Mouse (Mus musculus) kidney, postnatal 0 days (tissue): ENCODE data around the gene Gmpr2. TPM values are rescaled to one million over a fixed set of nuclear protein-coding genes. Genes with fewer than 3 reads are reported as not detected.

Source experiments
- ATAC-seq: fragments of 200-750 bp; cut with Nextera tagmentation; replicated peaks from 2 replicates; pipeline ENCODE4 v1.8.0; 2017; ENCODE audit warnings: low read depth, moderate number of reproducible peaks, moderate TSS enrichment, moderate library complexity; ENCODE audit not compliant: low FRiP score
- DNase-seq: peaks from one replicate; pipeline ENCODE4 v3.0.0-alpha.2; 2016; ENCODE audit warnings: low spot score
- H3K27ac ChIP-seq: fragments of 300-500 bp; sonication (generic); 2 replicates; pipeline ENCODE4 v1.5.1; 2014; ENCODE audit warnings: mild to moderate bottlenecking
- H3K27me3 ChIP-seq: fragments of 300-500 bp; sonication (generic); 2 replicates; pipeline ENCODE4 v1.6.1; 2014; ENCODE audit warnings: low read length, mixed read lengths; ENCODE audit not compliant: insufficient read depth
- H3K36me3 ChIP-seq: fragments of 300-500 bp; sonication (generic); 2 replicates; pipeline ENCODE4 v1.6.1; 2014; ENCODE audit warnings: low read length, mixed read lengths; ENCODE audit not compliant: insufficient read depth
- H3K4me1 ChIP-seq: fragments of 300-500 bp; sonication (generic); replicated peaks from 2 replicates; pipeline ENCODE4 v1.6.1; 2014; ENCODE audit warnings: antibody characterized with exemption, low read length, mixed read lengths; ENCODE audit not compliant: insufficient read depth
- H3K4me2 ChIP-seq: fragments of 300-500 bp; sonication (generic); 2 replicates; pipeline ENCODE4 v1.6.1; 2014; ENCODE audit warnings: mild to moderate bottlenecking, low read length, moderate library complexity, mixed read lengths
- H3K4me3 ChIP-seq: fragments of 300-500 bp; sonication (generic); replicated peaks from 2 replicates; pipeline ENCODE4 v1.5.1; 2014; ENCODE audit warnings: low read depth, low read length
- H3K9ac ChIP-seq: fragments of 300-500 bp; sonication (generic); 2 replicates; pipeline ENCODE4 v1.6.1; 2014; ENCODE audit warnings: low read depth, low read length
- H3K9me3 ChIP-seq: fragments of 300-500 bp; sonication (generic); replicated peaks from 2 replicates; pipeline ENCODE4 v1.6.1; 2016; ENCODE audit warnings: low read length, inconsistent platforms, mixed read lengths
- CTCF ChIP-seq: IDR thresholded peaks from 2 replicates; pipeline ENCODE4 v1.5.1; 2016; ENCODE audit warnings: antibody characterized with exemption, low read depth, mild to moderate bottlenecking, moderate library complexity
- WGBS: fragments of 180-500 bp; shearing (Covaris S2); extraction: QIAGEN DNeasy Blood & Tissue Kit; methylation state at CpG from one replicate; pipeline ENCODE4 v1.1.7; 2014; 5-methylcytosine and 5-hydroxymethylcytosine counted together
- polyA plus RNA-seq: library from polyadenylated mRNA; unstranded; fragments of >200 nt; fragmentation: Nextera tagmentation; extraction: Ambion mirVana; gene quantifications from 2 replicates; pipeline ENCODE4 v1.2.1, GENCODE M21; 2015

The Gmpr2 gene
- polyA plus RNA-seq, 1 experiment from 2014 or later, result 48.2 TPM

GRCm38 (mm10) chr14:55671486-55671832 lies 282 bp upstream of the Gmpr2 start:
- Histone ChIP-seq H3K4me2 (peak overlapping the region; percentile 76), H3K27me3 (no peaks in the 10 kb centered on the region), H3K27ac (peak overlapping the region; percentile 82), H3K9ac (peak overlapping the region; percentile 81), H3K36me3 (peaks cover 13% of the 10 kb centered on the region), H3K9me3 (no peaks in the 10 kb centered on the region), H3K4me3 (peak overlapping the region; percentile 70), H3K4me1 (peaks cover 13% of the 10 kb centered on the region)
- TF ChIP-seq CTCF, result 0 out of 2 replicates have a peak, but pooled peaks have one; percentile 9
- ATAC-seq (peak; percentile 37; the same call in 1 of the 2 replicates), DNase-seq (no peak)
- under 1% methylated on average over 12 of the region's 12 CpGs for WGBS

GRCm38 (mm10) chr14:55672741-55673060 lies 960 bp downstream of the Gmpr2 start:
- Histone ChIP-seq H3K27me3 (no peaks in the 10 kb centered on the region), H3K4me3 (peak overlapping the region; percentile 70), H3K9ac (peak overlapping the region; percentile 51; the same call in 1 of the 2 replicates), H3K36me3 (peaks cover 17% of the 10 kb centered on the region), H3K4me2 (peak overlapping the region; percentile 76), H3K4me1 (peaks cover 13% of the 10 kb centered on the region), H3K27ac (peak overlapping the region; percentile 82; the same call in 1 of the 2 replicates), H3K9me3 (no peaks in the 10 kb centered on the region)
- TF ChIP-seq CTCF, result no peak
- WGBS, result 71% methylated on average over 7 of the region's 7 CpGs
- ATAC-seq (no peak), DNase-seq (no peak)

GRCm38 (mm10) chr14:55677615-55678014 lies 5.9 kb downstream of the Gmpr2 start:
- 84% methylated on average over 4 of the region's 4 CpGs for WGBS

GRCm38 (mm10) chr14:55681160-55682117 lies 9.7 kb downstream of the Gmpr2 start, which contains the start of gene Tinf2:
Tinf2 (minus strand) TSS chr14:55681820.
- TF ChIP-seq CTCF, result peak; percentile 88
- no peaks in the 10 kb centered on the region for H3K27me3 ChIP-seq
- peak; percentile 97 for DNase-seq
- H3K4me3 ChIP-seq, result peak within 1 kb of the TSS; percentile 79
- H3K4me1 ChIP-seq, result no peaks in the 10 kb centered on the region
- H3K4me2 ChIP-seq, result peak within 1 kb of the TSS; percentile 89
- under 1% methylated on average over 65 of the region's 66 CpGs for WGBS
- H3K9ac ChIP-seq, result peak within 1 kb of the TSS; percentile 83
- H3K36me3 ChIP-seq, result peaks cover 21% of the 10 kb centered on the region
- H3K9me3 ChIP-seq, result no peaks in the 10 kb centered on the region
- H3K27ac ChIP-seq, result peak within 1 kb of the TSS; percentile 92
- ATAC-seq, result peak; percentile 96

More at GRCm38 (mm10) chr14:55677615-55678014, 5.9 kb downstream of the Gmpr2 start:
- no peak overlapping the region for H3K27ac ChIP-seq
- DNase-seq (no peak), ATAC-seq (no peak)
- H3K36me3 ChIP-seq, result peaks cover 31% of the 10 kb centered on the region
- H3K9me3 ChIP-seq, result no peaks in the 10 kb centered on the region
- H3K27me3 ChIP-seq, result no peaks in the 10 kb centered on the region
- no peak for TF ChIP-seq CTCF
- peaks cover 4% of the 10 kb centered on the region; the same call in 1 of the 2 replicates for H3K4me1 ChIP-seq
- H3K4me2 ChIP-seq, result no peak overlapping the region
- H3K4me3 ChIP-seq, result no peak overlapping the region
- no peak overlapping the region for H3K9ac ChIP-seq

GRCm38 (mm10) chr14:55682118-55682493 lies 10.4 kb downstream of the Gmpr2 start:
- 11% methylated on average over 3 of the region's 3 CpGs for WGBS
- DNase-seq (no peak), ATAC-seq (peak; percentile 14; the same call in 1 of the 2 replicates)
- Histone ChIP-seq H3K4me3 (peak overlapping the region; percentile 79), H3K4me1 (no peaks in the 10 kb centered on the region), H3K36me3 (peaks cover 17% of the 10 kb centered on the region), H3K27ac (peak overlapping the region; percentile 92; the same call in 1 of the 2 replicates), H3K9me3 (no peaks in the 10 kb centered on the region), H3K4me2 (peak overlapping the region; percentile 89), H3K27me3 (no peaks in the 10 kb centered on the region), H3K9ac (peak overlapping the region; percentile 83; the same call in 1 of the 2 replicates)
- no peak for TF ChIP-seq CTCF

GRCm38 (mm10) chr14:55689433-55689832 lies 17.7 kb downstream of the Gmpr2 start:
- H3K27ac ChIP-seq, result no peak overlapping the region
- 47% methylated on average over 10 of the region's 10 CpGs for WGBS
- TF ChIP-seq CTCF, result no peak
- H3K4me3 ChIP-seq, result no peak overlapping the region
- no peak overlapping the region for H3K4me2 ChIP-seq
- H3K36me3 ChIP-seq, result no peaks in the 10 kb centered on the region
- no peaks in the 10 kb centered on the region for H3K9me3 ChIP-seq
- H3K27me3 ChIP-seq, result no peaks in the 10 kb centered on the region
- DNase-seq (no peak), ATAC-seq (no peak)
- no peak overlapping the region for H3K9ac ChIP-seq
- H3K4me1 ChIP-seq, result no peaks in the 10 kb centered on the region
